Mouse (Mus musculus) thymus, adult 2 months (tissue): ENCODE data around the gene Ckap5.

Source experiments
- CTCF ChIP-seq: fragments of 200-500 bp; IDR thresholded peaks from 2 replicates; pipeline ENCODE4 v1.5.1; 2012; ENCODE audit warnings: mild to moderate bottlenecking, control low read depth, low read length, moderate library complexity, borderline replicate concordance; ENCODE audit not compliant: control insufficient read depth, poor library complexity, insufficient read depth; ENCODE audit errors: extremely low read depth
- POLR2A ChIP-seq: fragments of 200-500 bp; IDR thresholded peaks from 2 replicates; pipeline ENCODE4 v1.6.1; 2012; ENCODE audit warnings: mild to moderate bottlenecking, low read length, control low read depth, moderate library complexity; ENCODE audit not compliant: control insufficient read depth, poor library complexity, insufficient read depth; ENCODE audit errors: extremely low read depth

- TF ChIP-seq CTCF (no peak), POLR2A (no peak)
These were observed 125.1 kb downstream of the Ckap5 start for GRCm38 (mm10) chr2:91651458-91652258.
